Mouse (Mus musculus): ENCODE data around the gene Serinc2.

The Serinc2 gene

GRCm38 (mm10) chr4:130211870-130212269 is 67.1 kb downstream of the Serinc2 start:
- no peak for DNase-seq (ENCODE audit: extremely low spot score, low read depth, low spot score)
